Mouse (Mus musculus): ENCODE data around the gene Svep1. TPM values are rescaled to one million over a fixed set of nuclear protein-coding genes. Genes with fewer than 3 reads are reported as not detected.

Svep1 gene
- total and polyA plus RNA-seq, 3 experiments: not detected

GRCm38 (mm10) chr4:58108364-58108763, 98.3 kb downstream of the Svep1 start:
- H3K79me2 ChIP-seq (ENCODE audit: control insufficient read depth, insufficient read depth, low read length, poor library complexity): no peaks in the 10 kb centered on the region
- H3K9me3 ChIP-seq (replicated peaks; ENCODE audit: insufficient read depth, low read length): no peaks in the 10 kb centered on the region
- H3K4me1 ChIP-seq (ENCODE audit: control insufficient read depth in 1 of 2, insufficient read depth in 2 of 2, low read length in 2 of 2): no peaks in the 10 kb centered on the region
- no peak overlapping the region for H3K9ac ChIP-seq (ENCODE audit: control insufficient read depth, low read depth, low read length, poor library complexity, severe bottlenecking)
- no peaks in the 10 kb centered on the region for H3K36me3 ChIP-seq (ENCODE audit: control insufficient read depth in 1 of 2, insufficient read depth in 2 of 2, low read length in 2 of 2)
- no peak for DNase-seq (ENCODE audit: low read depth, low spot score)
- TF ChIP-seq ZMIZ1 (IDR thresholded peaks at IDR 0.05; ENCODE audit: low read depth, low read length) (no peak), GABPA (IDR thresholded peaks at IDR 0.05; ENCODE audit: low read depth, low read length) (no peak), MAX (IDR thresholded peaks at IDR 0.05; ENCODE audit: low read length) (no peak), RAD21 (IDR thresholded peaks at IDR 0.05; ENCODE audit: low read depth, low read length) (no peak), EP300 (IDR thresholded peaks at IDR 0.05; ENCODE audit: low read depth in 1 of 2, low read length in 2 of 2) (no peak), MAFK (IDR thresholded peaks at IDR 0.05; ENCODE audit: borderline replicate concordance, low read depth, low read length) (no peak), MYC (IDR thresholded peaks at IDR 0.05; ENCODE audit: low read depth, low read length) (no peak), CHD2 (IDR thresholded peaks at IDR 0.05; ENCODE audit: low read length) (no peak), MEF2A (IDR thresholded peaks at IDR 0.05; ENCODE audit: extremely low read depth, insufficient replicate concordance, low read depth, low read length, poor library complexity, severe bottlenecking) (no peak), NRF1 (IDR thresholded peaks at IDR 0.05; ENCODE audit: insufficient read depth, low read depth, low read length, poor library complexity, severe bottlenecking) (no peak), POLR2AphosphoS2 (IDR thresholded peaks at IDR 0.05; ENCODE audit: low read length) (no peak), NELFE (IDR thresholded peaks at IDR 0.05; ENCODE audit: low read depth, low read length) (no peak)
- no peak overlapping the region for H3K27ac ChIP-seq (ENCODE audit: control insufficient read depth, low read depth, low read length)
- H3K27me3 ChIP-seq (ENCODE audit: control insufficient read depth in 1 of 2, insufficient read depth in 2 of 2, low read length in 2 of 2): peaks cover 0 to 2% of the 10 kb centered on the region in 2 experiments; a peak in 1 of 4 replicates
- H3K4me3 ChIP-seq (ENCODE audit: control insufficient read depth in 1 of 2, insufficient read depth in 1 of 2, low read depth in 2 of 2, low read length in 2 of 2): no peak overlapping the region

DNA sequence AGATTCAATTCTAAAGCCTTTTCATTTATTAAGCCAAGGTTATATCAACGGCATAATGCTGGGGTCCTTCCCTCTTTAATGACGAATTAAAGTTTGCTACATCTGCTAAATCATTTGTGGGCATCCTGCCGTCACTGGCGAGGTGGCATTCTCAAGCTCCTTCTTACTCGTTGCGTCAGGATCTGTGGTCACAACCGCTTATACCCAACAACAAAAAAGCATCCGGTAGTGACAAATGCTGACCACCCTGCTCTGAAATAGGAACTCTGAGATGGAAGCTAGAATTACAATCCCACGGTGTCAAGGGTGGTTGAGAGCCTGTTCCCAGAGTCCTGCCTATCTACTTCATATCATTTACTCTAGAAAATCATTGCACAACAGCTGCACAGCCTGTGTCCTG, 108.9 kb downstream of the Svep1 start:
- Histone ChIP-seq H3K9ac (ENCODE audit: control insufficient read depth, low read depth, low read length, poor library complexity, severe bottlenecking) (no peak overlapping the region), H3K79me2 (ENCODE audit: control insufficient read depth, insufficient read depth, low read length, poor library complexity) (no peaks in the 10 kb centered on the region), H3K4me1 (ENCODE audit: control insufficient read depth in 1 of 2, insufficient read depth in 2 of 2, low read length in 2 of 2) (no peaks in the 10 kb centered on the region), H3K27me3 (ENCODE audit: control insufficient read depth in 1 of 2, insufficient read depth in 2 of 2, low read length in 2 of 2) (no peaks in the 10 kb centered on the region; a peak in 1 of 4 replicates), H3K27ac (ENCODE audit: control insufficient read depth, low read depth, low read length) (no peak overlapping the region), H3K9me3 (replicated peaks; ENCODE audit: insufficient read depth, low read length) (no peaks in the 10 kb centered on the region), H3K36me3 (ENCODE audit: control insufficient read depth in 1 of 2, insufficient read depth in 2 of 2, low read length in 2 of 2) (no peaks in the 10 kb centered on the region), H3K4me3 (ENCODE audit: control insufficient read depth in 1 of 2, insufficient read depth in 1 of 2, low read depth in 2 of 2, low read length in 2 of 2) (no peak overlapping the region)
- no peak for TF ChIP-seq E2F4 (IDR thresholded peaks at IDR 0.05; ENCODE audit: borderline replicate concordance, low read depth, low read length)
- TF ChIP-seq MEF2A (IDR thresholded peaks at IDR 0.05; ENCODE audit: extremely low read depth, insufficient replicate concordance, low read depth, low read length, poor library complexity, severe bottlenecking): no peak
- TF ChIP-seq RCOR1 (IDR thresholded peaks at IDR 0.05; ENCODE audit: low read depth, low read length): no peak
- TF ChIP-seq ZNF384 (IDR thresholded peaks at IDR 0.05; ENCODE audit: low read depth, low read length): no peak
- TF ChIP-seq NRF1 (IDR thresholded peaks at IDR 0.05; ENCODE audit: insufficient read depth, low read depth, low read length, poor library complexity, severe bottlenecking): no peak
- no peak for TF ChIP-seq CHD2 (IDR thresholded peaks at IDR 0.05; ENCODE audit: low read length)
- no peak for TF ChIP-seq HCFC1 (IDR thresholded peaks at IDR 0.05; ENCODE audit: low read depth, low read length)
- no peak for TF ChIP-seq MAX (IDR thresholded peaks at IDR 0.05; ENCODE audit: low read length)
- TF ChIP-seq TCF12 (IDR thresholded peaks at IDR 0.05; ENCODE audit: low read depth, low read length): no peak
- TF ChIP-seq TAL1 (IDR thresholded peaks at IDR 0.05; ENCODE audit: low read length): no peak
- DNase-seq (ENCODE audit: low read depth, low spot score): no peak

Measured in MEL (cell line).